Mouse (Mus musculus) adrenal gland, postnatal 10 days (tissue): ENCODE results near the gene Ces2a. TPM values are rescaled to one million over a fixed set of nuclear protein-coding genes. Genes with fewer than 3 reads are reported as not detected.

Source experiments
- DNase-seq: peaks from one replicate; pipeline ENCODE4 v3.0.0; 2021; ENCODE audit warnings: mixed read lengths
- long read RNA-seq, 2 experiments: library from polyadenylated mRNA; stranded (forward); transcript quantifications; one replicate each; pipeline ENCODE4 v2.0.0; 2021
- microRNA-seq: library from miRNA; unstranded; fragments of <30 nt; microRNA quantifications from one replicate; pipeline ENCODE4 v1.2.0, GENCODE M21; 2021
- total RNA-seq, 2 experiments: library from RNA; stranded (reverse); gene quantifications; 2 replicates each; pipeline ENCODE4 v1.2.3; 2021

Ces2a gene
- 10 to 100 TPM in 1 of 2 experiments, 1 to 10 TPM in 1; 8.1 to 18.5 TPM for total RNA-seq
- long read RNA-seq, experiment 1, transcript Ces2a-201 (12 exons, 1,960 nt): major isoform, 34 of 58 reads
- long read RNA-seq, experiment 1, partial matches to known transcripts: 20 of 58 reads
- long read RNA-seq, experiment 1, other reads (novel, unspliced or antisense): 2 of 58 reads
- long read RNA-seq, experiment 2, partial matches to known transcripts: 2 of 6 reads
- long read RNA-seq, experiment 2, other reads (novel, unspliced or antisense): 0 of 6 reads

DNA sequence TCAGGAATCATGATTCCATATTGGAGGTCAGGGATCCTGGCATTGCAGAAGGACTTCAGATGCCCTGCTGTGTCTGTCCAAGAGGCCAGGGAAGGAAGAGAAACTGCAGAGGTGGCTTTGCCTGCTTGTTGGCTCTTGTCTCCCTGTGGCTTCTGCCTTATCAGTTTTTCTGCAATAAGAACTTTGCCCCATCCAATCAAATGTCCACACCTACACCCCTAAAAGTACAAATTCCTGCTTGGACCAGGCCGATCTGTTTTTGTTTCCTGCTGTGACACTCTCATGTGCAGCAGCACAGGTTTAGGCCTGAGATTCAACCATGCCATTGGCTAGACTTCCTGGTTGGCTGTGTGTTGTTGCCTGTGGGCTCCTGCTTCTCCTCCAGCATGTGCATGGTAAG is at the start of gene Ces2a:
Gene Ces2a (plus strand): TSS at position 251 of the 400 bp plus-strand sequence.
- no peak for DNase-seq

DNA sequence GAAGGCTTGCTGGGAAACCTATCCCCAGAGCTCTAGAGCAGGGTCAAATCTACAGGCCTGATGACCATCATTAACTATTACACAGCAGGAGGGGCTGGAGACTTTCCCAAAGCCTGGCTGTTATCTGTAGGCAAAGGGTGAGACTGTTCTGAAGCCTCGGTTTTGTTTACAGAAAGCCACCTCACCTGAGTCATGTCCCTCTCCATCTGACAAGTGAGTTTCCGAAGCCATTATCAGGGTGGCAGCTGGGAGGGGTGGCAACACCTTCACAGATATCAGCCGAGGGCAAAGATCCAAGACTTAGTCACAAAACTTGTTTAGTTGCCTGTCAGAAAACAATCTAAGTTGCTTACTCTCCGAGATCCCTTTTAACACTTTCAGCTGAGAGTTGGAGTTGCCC is 45.4 kb upstream of the Ces2a start:
- no peak for DNase-seq

DNA sequence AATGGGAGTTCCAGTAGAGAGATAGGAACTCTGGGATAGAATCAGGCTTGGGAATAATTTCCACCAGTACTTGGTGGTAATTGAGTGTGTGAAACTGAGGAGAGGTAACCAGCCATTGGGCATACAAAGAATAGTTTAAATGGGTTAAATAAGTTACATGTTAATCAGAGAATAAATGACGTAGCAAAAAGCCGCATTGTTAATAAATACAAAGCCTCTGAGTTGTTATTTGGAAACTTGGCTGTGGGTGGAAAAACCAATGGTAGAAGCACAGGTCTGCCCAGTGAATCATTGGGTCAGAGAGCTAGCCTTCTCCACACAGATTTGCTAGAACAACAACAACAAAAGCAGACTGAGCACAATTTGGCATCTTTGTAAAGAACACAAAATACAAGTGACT is 35.2 kb upstream of the Ces2a start:
- DNase-seq: no peak

DNA sequence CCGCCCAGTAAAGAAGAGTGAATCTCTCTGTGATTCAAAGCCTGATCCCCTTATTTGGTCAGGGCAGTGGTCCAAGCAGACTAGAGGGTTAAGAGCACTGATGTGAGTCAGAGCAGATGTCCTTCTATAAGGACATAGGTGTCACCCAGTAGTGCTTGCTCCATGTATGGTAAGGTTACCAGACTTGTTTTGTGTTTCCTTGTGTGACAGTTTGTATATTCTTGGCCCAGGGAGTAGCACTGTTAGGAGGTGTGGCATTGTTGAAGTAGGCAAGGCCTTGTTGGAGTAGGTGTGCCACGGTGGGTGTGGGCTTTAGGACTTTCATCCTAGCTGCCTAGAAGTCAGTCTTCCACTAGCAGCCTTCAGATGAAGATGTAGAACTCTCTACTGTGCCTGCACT is 31.9 kb upstream of the Ces2a start:
- no peak for DNase-seq

DNA sequence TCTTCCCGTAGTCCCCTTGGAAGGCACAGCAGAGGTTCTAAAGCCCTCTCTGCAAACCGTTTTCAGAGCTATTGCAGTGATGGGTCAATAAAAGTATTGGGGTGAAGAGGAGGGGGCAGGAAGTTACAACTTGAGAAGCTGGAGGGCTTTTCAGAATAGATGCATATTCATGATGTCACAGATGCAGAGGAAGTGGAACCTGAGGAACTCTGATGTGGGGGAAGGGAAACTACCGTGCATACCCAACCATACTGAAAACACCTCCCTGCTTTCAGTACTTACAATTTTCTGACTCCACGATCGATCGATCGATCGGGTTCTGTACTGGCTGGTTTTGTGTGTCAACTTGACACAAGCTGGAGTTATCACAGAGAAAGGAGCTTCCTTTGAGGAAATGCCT is 12.6 kb upstream of the Ces2a start:
- DNase-seq: no peak

DNA sequence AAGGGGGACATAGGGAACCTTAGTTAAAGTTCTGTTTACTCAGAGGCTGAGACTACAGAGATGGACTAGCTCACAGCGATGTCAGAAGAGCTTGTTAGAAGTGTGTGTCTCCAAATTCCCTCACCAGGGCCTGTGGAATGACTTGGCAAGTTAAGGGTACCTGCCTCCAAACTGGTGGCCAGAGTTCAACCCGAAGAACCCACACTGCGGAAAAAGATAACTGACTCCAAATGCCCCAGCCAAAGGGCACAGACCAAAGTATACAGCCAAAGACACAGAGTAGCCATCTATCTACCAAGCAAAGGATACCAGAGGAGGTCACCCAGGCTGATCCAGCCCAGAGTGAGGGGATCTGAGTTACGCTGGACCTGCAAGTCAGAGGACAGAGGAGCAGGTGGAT is 2.4 kb upstream of the Ces2a start:
- no peak for DNase-seq

DNA sequence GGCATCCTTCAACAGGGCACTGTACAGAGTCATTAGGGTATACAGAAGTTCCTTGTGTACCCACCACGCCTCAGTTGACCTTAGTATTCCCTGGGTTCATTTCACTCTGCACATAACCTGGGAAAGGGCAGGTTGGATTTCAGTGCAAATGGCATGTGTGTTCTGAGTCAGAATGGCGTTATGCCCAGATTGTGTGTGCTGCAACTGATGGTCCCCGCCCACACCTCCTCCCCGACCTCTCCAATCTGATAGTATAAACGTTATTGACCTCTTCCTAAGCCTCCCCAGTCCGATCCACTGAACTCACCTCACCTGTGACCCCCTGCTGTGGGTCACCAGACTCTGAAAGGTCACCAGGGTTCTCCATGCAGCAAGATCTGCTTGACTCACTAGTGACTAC is 1.8 kb upstream of the Ces2a start:
- peak; percentile 5 for DNase-seq

DNA sequence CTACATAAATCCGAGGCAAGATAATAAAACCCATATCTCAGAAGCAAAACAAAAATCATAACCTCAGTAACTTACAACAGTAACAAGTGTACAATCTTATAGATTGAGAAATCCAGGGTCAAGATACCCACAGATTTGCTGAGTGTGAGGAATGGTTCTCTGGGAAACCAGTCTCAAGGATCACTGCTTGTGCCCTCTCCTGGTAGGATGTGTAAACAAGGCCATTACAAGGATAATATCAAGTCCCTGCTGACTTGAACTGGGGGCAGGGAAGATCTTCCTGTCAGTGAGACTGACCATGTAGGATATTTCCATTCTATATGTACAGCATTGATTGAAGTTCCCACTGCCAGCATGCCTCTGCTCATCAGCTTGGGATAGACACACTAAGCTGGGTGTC is 8.2 kb downstream of the Ces2a start:
- no peak for DNase-seq

DNA sequence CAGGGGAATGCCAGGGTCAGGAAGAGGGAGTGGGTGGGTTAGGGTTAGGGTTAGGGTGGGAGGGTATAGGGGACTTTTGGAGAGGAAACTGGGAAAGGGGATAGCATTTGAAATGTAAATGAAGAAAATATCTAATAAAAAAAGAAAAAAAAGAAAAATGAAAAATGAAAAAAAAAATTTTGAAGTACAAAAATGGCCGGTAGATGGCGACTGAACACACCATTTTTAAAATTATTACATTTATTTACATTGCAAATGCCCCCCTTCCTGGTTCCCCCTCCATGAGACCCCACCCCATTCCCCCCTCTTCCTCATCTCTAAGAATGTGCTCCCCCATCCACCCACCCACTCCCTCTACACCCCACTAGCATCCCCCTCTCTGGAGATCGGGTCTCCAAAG is 9.6 kb downstream of the Ces2a start:
- no peak for DNase-seq

DNA sequence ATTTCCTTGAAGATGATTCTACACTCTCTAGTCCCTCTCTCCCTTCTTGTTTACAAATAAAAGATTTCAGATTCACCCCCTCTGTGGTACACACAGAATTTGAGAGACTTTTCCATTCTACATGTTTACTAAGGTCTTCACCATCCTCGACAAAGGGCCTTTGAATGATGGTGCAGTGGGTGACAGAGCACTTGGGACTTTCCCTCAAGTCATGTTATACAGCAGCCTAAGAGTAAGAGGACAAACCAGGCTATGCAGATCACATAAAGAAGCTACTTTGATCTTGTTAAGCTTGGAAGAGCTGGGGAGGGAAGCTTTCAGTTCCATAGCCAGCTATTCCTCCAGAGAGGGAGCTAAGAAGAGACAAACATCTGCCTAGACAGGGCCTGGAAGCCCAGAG is 19.0 kb downstream of the Ces2a start:
- DNase-seq: no peak

DNA sequence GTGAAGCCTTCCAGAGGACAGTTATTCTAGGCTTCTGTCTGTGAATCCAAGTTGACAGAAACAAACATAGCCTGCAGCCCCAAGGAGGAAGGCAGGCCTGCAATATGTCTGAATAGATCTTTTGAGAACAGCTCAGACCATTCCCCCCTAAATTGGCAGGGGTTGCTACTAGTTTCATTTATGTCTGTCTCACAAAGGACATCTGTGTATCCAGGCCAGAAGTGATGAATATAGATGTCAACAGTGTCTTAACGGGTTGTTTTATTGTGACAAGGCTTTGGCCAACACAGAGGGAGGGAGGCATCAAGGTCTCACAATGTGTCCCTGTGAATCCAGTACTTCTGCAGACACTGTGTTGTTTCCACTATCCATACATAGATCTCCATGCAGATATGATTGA is 23.8 kb downstream of the Ces2a start:
- no peak for DNase-seq

DNA sequence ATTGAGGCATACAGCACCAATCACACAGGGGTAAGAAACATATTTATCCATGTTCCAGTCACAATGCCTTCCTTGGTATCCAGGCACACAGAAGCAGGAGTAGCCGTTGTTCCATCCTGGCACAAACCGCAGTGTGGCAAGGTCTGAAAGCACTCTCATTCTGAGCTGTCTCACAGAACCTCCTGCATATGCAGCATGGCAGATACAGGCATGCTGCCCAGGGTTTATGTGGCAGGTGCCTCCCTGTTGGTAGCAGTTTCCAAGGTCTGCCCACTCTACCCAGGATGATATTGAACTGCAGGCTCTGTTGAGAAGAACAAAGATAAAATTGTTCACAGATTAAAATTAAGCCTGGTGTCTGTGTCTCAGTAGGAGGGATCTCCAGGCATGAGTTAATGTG is 24.4 kb downstream of the Ces2a start:
- DNase-seq: no peak

DNA sequence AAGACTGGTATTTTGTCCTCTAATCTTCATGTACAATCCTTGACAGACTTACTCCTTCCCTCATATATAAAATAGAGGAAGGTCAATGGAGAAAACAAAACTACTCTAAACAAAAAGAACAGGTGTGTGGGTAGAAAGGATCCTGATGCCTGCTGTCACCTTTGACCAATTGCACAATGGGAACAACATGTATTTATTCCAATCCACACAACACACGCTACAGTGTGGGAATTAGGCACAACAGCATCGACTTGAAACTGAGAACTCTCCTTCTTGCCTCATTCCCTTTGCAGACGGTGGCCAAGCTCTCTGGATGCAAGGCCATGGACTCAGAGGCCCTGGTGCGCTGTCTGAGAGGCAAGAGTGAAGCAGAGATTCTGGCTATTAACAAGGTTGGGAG is 27.3 kb downstream of the Ces2a start:
- DNase-seq: no peak

DNA sequence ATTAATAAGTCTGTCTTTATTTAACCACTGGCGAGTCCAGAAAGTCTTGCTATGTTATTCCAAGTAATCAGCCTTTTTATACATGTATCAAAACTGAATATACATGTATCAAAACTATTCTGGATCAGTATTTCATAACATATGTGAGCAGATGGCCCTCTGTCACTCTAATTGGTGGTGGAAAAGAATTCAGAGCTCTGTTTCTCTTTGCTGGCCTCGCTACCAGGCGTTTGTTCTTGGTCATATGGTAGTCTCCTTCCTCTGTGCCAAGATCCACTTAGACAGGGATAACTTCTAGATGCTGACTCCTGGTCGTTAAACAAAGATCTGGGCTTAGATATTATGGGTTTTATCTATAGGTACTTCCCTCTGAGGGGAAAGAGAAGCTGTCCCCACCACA is 32.7 kb downstream of the Ces2a start:
- DNase-seq: no peak

DNA sequence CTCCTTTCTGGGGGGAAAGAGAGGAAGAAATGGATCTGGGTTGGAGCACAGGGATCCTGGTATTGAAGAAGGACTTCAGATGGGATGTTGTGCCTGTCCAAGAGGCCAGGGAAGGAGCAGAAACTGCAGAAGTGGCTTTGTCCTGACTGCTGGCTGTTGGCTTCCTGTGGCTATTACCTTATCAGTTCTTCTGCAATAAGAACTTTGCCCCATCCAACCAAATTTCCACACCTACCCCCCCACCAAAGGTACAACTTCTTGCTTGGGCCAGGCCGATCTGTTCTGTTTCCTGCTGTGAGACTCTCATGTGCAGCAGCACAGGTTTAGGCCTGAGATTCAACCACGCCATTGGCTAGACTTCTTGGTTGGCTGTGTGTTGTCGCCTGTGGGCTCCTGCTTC is 36.6 kb downstream of the Ces2a start:
- DNase-seq: no peak

DNA sequence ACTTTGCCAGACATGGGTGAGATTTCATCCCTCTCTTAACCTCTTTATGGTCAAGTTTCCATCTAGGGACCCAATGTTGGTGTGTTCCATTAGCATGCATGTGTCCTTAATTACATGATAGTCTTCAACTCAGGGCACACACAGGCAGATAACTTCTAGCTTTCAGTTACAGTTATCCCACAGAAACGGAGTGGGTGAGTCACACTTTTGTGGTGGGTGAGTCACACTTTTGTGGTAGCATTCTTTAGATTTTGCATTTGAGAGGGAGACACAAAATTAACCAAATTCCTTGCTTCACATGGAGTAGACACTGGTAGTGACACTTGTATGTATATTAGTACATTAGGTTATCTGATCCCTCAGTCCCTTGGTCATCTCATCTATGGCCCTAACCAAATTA is 53.2 kb downstream of the Ces2a start:
- no peak for DNase-seq

DNA sequence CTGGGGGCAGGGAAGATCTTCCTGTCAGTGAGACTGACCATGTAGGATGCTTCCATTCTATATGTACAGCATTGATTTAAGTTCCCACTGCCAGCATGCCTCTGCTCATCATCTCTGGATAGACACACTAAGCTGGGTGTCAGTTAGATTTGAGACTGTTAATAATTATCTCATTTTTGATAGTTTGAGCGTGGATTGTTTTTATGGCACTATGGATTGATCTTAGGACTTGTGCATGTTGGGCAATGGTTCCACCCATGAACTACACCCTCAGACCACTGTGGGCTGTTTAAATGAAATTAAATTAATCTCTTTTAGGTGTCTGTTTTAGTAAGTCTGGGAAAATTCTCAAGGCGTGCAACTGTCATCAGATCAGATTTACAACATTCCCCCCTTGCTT is 55.1 kb downstream of the Ces2a start:
- no peak for DNase-seq

DNA sequence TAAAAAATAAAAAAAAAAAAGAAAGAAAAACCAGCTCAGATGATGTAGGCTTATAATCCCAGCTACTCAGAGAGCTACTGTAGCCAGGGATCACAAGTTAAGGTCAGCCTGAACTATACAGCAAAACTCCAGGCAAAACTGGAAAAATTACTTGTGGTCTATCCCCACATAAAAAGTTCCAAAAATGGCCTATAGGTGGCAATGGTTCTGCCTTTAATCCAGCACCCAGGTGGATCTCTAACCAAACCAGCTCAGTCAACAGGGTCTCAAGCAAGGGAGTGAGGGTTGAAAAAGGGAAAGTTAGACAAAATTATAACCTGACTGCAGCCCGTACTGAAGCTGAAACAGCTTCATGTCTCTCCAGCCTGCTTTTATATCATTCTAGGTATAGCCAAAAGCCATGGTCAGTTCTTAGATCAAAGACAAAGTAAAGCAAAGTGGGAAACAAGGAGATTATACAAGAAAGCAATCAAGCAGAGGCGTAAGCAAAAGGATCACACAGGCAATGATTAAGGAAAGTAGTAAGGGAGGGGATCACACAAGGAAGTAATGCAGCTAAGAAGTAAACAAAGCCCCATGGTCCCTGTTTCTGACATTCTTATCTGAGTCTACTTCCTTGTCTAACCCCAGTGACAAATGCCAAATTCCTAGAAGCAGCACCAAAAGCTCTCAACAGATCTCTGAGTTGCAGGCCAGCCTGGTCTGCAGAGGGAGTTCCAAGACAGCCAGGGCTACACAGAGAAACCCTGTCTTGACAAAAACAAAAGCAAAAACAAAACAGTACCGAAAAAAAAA is 56.3 kb downstream of the Ces2a start:
- peak; percentile 22 for DNase-seq

Small RNA genes within 50 kb of the gene (microRNA-seq; reads per million reads assigned to microRNA genes)
- gene Gm44328: not detected

Other genes starting within 250 kb of the Ces2a start
- gene Terb1, start 224.1 kb upstream of the Ces2a start, total RNA-seq: under 1 TPM; 0.09 to 0.12 TPM
- 10 to 100 TPM; 30.4 to 35.0 TPM for gene Nae1, start 199.4 kb upstream of the Ces2a start, total RNA-seq
- 1 to 10 TPM; 3.0 to 3.2 TPM for gene Car7, start 199.3 kb upstream of the Ces2a start, total RNA-seq
- 10 to 100 TPM; 25.1 to 32.4 TPM for gene Pdp2, start 142.6 kb upstream of the Ces2a start, total RNA-seq
- gene Cdh16, start 109.6 kb upstream of the Ces2a start, total RNA-seq: under 1 TPM; 0.12 to 0.66 TPM
- gene Rrad, start 102.7 kb upstream of the Ces2a start, total RNA-seq: 1 to 10 TPM; 5.6 to 9.1 TPM
- 10 to 100 TPM; 41.0 to 41.3 TPM for gene Ciao2b, start 92.0 kb upstream of the Ces2a start, total RNA-seq
- gene Ces2b, start 97.6 kb downstream of the Ces2a start, total RNA-seq: 1 to 10 TPM; 5.1 to 9.9 TPM
- under 1 TPM in 1 of 2 experiments, not detected in 1; 0.42 TPM for gene Ces2c, start 113.1 kb downstream of the Ces2a start, total RNA-seq
- gene Ces2e, start 192.3 kb downstream of the Ces2a start, total RNA-seq: 10 to 100 TPM in 1 of 2 experiments, 1 to 10 TPM in 1; 9.9 to 21.9 TPM
- gene Ces2f, start 213.4 kb downstream of the Ces2a start, total RNA-seq: not detected
- gene Ces2g, start 227.7 kb downstream of the Ces2a start, total RNA-seq: 1 to 10 TPM; 7.8 to 7.9 TPM